Mouse (Mus musculus): Measurements from ENCODE around the gene Agrp.

DNA sequence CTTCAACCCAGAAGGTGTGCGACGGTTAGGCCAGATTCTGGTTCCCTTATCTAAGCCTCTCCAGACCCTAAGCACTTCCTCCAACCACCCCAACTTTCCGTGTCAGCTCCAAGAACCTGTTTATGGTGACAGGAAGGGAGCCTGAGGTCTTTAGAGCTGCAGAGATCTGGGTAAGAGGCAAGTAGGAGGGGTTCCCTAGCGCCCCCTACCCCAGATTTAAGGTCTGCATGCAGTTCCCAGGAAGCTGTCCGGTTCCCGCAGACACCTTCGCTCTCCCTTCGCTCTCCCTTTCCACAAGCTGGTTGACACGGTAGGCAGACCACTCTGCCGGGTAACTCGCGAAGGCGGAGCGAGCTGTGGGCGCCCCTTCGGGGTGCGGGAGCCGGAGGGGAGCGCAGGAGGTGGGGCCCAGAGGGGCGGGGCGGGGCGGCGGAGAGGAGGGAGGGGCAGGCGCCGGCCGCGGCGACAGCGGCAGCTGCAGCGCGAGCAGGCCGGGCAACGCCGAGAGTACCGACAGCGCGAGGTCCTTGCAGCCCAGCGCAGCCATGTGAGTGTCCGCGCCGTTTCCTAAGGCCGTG is 32.3 kb downstream of the Agrp start, which contains the start of gene Ripor1:
- TF ChIP-seq CTCF (IDR thresholded peaks at IDR 0.05 in 2 of 3, conservative IDR thresholded peaks at IDR 0.05 in 1 of 3; ENCODE audit: control insufficient read depth in 1 of 3, insufficient read depth in 1 of 3, low read depth in 2 of 3, low read length in 3 of 3, poor library complexity in 1 of 3, severe bottlenecking in 1 of 3) (peak; percentile 27 to 51 (median 43); a peak in 5 of 6 replicates), EP300 (IDR thresholded peaks at IDR 0.05; ENCODE audit: low read depth in 1 of 2, low read length in 2 of 2) (peak; percentile 98 to 99), SIN3A (IDR thresholded peaks at IDR 0.05; ENCODE audit: low read length) (peak; percentile 91), POLR2A (IDR thresholded peaks at IDR 0.05; ENCODE audit: control insufficient read depth in 1 of 2, insufficient read depth in 1 of 2, low read depth in 1 of 2, low read length in 2 of 2, poor library complexity in 1 of 2) (peak; percentile 22 to 69; a peak in 2 of 4 replicates)

Data from MEL (cell line).